Mouse (Mus musculus) induced T-regulatory cell, adult 2 months (primary cell): ENCODE results near the gene Gm13290.
"Not testable (repeated sequence)": the region's sequence is repeated elsewhere in the genome, so short reads cannot be mapped to it uniquely, and the experiment has no call there.

Experiments used
- DNase-seq: peaks from one replicate; pipeline ENCODE4 v3.0.0-alpha.2; 2012; ENCODE audit warnings: low read depth

Gene Gm13290

GRCm38 (mm10) chr4:88781831-88782230 is 8.2 kb downstream of the Gm13290 start, which contains the start of gene Ifnz:
Ifnz (plus strand) TSS chr4:88782131.
- not testable (repeated sequence) for DNase-seq

DNA sequence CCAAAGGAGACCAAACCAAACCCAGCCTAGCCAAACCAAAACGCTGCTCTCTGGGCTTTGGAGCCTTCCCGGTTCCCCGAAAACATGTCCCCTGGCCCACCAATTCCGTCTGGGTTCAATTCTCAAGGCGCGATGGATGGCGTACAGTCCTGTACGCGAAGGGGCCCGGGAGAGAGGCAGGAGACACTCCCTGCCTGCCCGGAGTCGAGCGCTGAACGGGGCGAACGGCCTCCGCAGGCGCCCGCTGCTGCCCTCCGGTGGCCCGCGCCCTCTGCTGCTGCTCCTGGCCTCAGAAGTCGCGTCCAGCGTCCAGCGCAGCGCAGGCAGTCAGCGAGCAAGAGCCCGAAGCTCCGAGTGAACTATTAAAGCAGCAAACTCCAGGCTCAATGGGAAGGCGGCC is 8.7 kb downstream of the Gm13290 start:
- DNase-seq = not testable (repeated sequence)

DNA sequence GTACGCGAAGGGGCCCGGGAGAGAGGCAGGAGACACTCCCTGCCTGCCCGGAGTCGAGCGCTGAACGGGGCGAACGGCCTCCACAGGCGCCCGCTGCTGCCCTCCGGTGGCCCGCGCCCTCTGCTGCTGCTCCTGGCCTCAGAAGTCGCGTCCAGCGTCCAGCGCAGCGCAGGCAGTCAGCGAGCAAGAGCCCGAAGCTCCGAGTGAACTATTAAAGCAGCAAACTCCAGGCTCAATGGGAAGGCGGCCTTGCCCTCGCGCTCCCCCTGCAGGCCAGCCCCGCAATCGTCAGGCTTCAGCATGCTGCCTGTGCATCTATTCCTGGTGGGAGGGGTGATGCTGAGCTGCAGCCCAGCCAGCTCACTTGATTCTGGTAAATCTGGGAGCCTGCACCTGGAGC is 11.8 kb downstream of the Gm13290 start, which contains the start of gene Gm13276:
TSS of gene Gm13276 (plus strand) at position 301 of the 400 bp plus-strand sequence.
- not testable (repeated sequence) for DNase-seq

DNA sequence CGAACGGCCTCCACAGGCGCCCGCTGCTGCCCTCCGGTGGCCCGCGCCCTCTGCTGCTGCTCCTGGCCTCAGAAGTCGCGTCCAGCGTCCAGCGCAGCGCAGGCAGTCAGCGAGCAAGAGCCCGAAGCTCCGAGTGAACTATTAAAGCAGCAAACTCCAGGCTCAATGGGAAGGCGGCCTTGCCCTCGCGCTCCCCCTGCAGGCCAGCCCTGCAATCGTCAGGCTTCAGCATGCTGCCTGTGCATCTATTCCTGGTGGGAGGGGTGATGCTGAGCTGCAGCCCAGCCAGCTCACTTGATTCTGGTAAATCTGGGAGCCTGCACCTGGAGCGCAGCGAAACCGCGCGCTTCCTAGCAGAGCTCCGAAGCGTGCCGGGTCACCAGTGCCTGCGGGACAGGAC is 14.8 kb downstream of the Gm13290 start, which contains the start of gene Gm13277:
TSS of gene Gm13277 (plus strand) at position 231 of the 400 bp plus-strand sequence.
- not testable (repeated sequence) for DNase-seq

- DNase-seq = not testable (repeated sequence)
Observed at GRCm38 (mm10) chr4:88791250-88791649, 17.6 kb downstream of the Gm13290 start, which contains the start of gene Gm13278. Gm13278 (plus strand) TSS chr4:88791550.

GRCm38 (mm10) chr4:88793936-88794675 is 20.5 kb downstream of the Gm13290 start, which contains the start of gene Gm13275:
Gm13275 (plus strand) TSS chr4:88794487.
- not testable (repeated sequence) for DNase-seq

DNA sequence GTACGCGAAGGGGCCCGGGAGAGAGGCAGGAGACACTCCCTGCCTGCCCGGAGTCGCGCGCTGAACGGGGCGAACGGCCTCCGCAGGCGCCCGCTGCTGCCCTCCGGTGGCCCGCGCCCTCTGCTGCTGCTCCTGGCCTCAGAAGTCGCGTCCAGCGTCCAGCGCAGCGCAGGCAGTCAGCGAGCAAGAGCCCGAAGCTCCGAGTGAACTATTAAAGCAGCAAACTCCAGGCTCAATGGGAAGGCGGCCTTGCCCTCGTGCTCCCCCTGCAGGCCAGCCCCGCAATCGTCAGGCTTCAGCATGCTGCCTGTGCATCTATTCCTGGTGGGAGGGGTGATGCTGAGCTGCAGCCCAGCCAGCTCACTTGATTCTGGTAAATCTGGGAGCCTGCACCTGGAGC is 23.5 kb downstream of the Gm13290 start, which contains the start of gene Gm13279:
TSS of gene Gm13279 (plus strand) at position 301 of the 400 bp plus-strand sequence.
- DNase-seq = not testable (repeated sequence)

DNA sequence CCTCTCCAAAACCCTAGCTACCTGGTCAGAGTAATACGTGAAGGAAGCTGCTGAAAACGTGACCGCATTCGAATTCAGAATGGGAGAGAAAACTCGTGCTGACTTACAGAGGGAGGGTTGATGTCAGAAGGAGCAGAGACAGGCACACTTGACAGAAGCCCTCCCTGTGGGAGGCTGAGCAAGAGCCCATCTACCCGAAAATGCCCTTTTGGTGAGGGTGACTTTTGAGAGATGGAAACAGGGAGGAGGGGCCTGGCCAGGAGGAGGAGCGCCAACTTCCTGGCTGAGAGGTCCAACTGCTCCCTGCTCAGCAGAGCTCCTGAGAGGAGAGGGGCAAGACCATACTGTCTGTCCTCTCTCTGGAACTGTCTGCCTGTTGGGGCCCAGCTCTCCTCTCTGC is 25.7 kb downstream of the Gm13290 start, which contains the start of gene Gm13285:
TSS of gene Gm13285 (plus strand) at position 301 of the 400 bp plus-strand sequence.
- not testable (repeated sequence) for DNase-seq

DNA sequence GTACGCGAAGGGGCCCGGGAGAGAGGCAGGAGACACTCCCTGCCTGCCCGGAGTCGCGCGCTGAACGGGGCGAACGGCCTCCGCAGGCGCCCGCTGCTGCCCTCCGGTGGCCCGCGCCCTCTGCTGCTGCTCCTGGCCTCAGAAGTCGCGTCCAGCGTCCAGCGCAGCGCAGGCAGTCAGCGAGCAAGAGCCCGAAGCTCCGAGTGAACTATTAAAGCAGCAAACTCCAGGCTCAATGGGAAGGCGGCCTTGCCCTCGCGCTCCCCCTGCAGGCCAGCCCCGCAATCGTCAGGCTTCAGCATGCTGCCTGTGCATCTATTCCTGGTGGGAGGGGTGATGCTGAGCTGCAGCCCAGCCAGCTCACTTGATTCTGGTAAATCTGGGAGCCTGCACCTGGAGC is 29.3 kb downstream of the Gm13290 start, which contains the start of gene Gm13287:
TSS of gene Gm13287 (plus strand) at position 301 of the 400 bp plus-strand sequence.
- not testable (repeated sequence) for DNase-seq

DNA sequence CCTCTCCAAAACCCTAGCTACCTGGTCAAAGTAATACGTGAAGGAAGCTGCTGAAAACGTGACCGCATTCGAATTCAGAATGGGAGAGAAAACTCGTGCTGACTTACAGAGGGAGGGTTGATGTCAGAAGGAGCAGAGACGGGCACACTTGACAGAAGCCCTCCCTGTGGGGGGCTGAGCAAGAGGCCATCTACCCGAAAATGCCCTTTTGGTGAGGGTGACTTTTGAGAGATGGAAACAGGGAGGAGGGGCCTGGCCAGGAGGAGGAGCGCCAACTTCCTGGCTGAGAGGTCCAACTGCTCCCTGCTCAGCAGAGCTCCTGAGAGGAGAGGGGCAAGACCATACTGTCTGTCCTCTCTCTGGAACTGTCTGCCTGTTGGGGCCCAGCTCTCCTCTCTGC is 31.6 kb downstream of the Gm13290 start, which contains the start of gene Gm13288:
TSS of gene Gm13288 (plus strand) at position 301 of the 400 bp plus-strand sequence.
- DNase-seq = not testable (repeated sequence)

DNA sequence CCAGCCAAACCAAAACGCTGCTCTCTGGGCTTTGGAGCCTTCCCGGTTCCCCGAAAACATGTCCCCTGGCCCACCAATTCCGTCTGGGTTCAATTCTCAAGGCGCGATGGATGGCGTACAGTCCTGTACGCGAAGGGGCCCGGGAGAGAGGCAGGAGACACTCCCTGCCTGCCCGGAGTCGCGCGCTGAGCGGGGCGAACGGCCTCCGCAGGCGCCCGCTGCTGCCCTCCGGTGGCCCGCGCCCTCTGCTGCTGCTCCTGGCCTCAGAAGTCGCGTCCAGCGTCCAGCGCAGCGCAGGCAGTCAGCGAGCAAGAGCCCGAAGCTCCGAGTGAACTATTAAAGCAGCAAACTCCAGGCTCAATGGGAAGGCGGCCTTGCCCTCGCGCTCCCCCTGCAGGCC is 32.1 kb downstream of the Gm13290 start:
- not testable (repeated sequence) for DNase-seq

DNA sequence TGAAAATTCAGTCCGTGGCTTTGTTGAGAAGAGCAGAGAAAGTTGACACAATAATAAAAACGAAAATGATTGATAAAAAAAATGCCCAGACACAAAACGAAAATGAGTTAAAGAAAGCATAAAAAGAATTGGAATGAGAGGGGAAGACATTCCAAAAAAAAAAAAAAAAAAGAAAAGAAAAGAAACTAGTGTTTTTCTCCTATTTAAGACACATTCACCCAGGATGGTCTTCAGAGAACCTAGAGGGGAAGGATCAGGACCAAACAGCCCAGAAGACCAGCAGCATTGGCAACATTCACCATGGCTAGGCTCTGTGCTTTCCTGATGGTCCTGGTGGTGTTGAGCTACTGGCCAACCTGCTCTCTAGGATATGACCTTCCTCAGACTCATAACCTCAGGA is 42.3 kb downstream of the Gm13290 start, which contains the start of gene Ifna7:
TSS of gene Ifna7 (plus strand) at position 301 of the 400 bp plus-strand sequence.
- no peak for DNase-seq

DNA sequence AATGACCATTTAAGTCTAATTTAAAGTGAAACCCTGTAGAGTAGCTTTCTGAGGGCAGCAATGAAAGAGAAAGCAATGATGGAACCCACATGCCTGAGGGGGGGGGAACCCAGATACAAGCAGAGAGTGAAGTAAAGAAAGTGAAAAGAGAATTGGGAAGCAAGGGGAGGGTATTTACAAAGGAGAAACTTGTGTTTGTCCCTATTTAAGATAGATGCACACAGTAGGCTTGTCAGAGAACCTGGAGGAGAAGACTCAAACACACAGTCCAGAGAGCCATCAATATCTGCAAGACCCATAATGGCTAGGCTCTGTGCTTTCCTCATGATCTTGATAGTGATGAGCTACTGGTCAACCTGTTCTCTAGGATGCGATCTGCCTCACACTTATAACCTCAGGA is 46.0 kb downstream of the Gm13290 start, which contains the start of gene Ifna11:
TSS of gene Ifna11 (plus strand) at position 301 of the 400 bp plus-strand sequence.
- no peak for DNase-seq

DNA sequence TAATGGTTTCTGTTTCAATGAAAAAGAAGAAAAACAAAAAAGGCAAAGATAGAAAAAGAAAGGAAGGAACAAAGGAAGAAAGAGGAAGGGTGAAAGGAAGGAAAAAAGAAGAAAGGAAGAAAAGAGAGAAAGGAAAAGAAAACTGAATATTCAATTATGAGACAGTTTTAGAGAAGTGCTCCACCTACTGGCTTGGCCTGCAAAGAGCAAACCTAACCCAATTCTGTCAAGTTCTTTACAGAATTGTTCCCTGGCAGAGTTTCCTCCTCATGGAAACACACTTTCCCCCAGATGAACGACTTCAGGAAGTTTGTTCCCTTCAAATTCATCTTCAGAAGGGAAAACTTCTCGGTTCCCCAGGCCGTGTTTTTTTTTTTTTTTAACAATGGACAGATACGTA is 49.4 kb downstream of the Gm13290 start:
- peak; percentile 55 for DNase-seq
